Mouse (Mus musculus): ENCODE results near the gene Nfib. TPM values are rescaled to one million over a fixed set of nuclear protein-coding genes. Genes with fewer than 3 reads are reported as not detected.

The Nfib gene
- polyA plus RNA-seq, 1 experiment from 2014 or later = 263 TPM

DNA sequence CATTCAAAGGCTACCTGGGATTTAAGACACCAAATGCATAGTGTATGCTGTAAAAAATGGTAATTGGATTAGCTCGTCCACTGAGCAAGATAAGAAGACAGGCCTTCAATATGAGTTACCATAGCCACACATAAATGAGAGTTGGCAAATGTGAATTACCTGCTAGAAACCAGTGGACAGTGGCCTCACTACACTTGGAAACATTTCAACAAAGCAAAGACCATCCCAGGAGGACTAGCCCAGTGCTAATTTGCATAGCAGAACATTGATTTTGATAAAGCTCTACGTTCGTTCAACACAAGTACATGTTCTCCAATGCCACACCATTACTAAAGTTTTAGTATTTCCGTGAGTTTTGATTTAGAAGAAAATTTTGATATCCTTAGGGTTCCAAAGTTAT is 98.3 kb downstream of the Nfib start:
- no peaks in the 10 kb centered on the region for H3K36me3 ChIP-seq (ENCODE audit: control insufficient read depth, insufficient read depth)
- no peak overlapping the region for H3K27ac ChIP-seq (ENCODE audit: low read length)
- H3K4me1 ChIP-seq (replicated peaks; ENCODE audit: control insufficient read depth, insufficient read depth, low read length) = peaks cover 14% of the 10 kb centered on the region
- no peaks in the 10 kb centered on the region for H3K27me3 ChIP-seq (replicated peaks; ENCODE audit: control insufficient read depth, insufficient read depth, low read length)
- WGBS = 78% methylated on average over 4 of the region's 4 CpGs
- H3K4me2 ChIP-seq (ENCODE audit: low read length) = no peak overlapping the region
- no peaks in the 10 kb centered on the region for H3K9me3 ChIP-seq (ENCODE audit: control insufficient read depth, low read length)
- no peak overlapping the region for H3K9ac ChIP-seq (replicated peaks; ENCODE audit: low read depth, low read length)
- no peak overlapping the region for H3K4me3 ChIP-seq (replicated peaks; ENCODE audit: low read length)
- no peak for ATAC-seq

- no peak overlapping the region for H3K4me2 ChIP-seq (ENCODE audit: low read length)
- ATAC-seq = no peak
- H3K27ac ChIP-seq (ENCODE audit: low read length) = no peak overlapping the region
- no peaks in the 10 kb centered on the region for H3K27me3 ChIP-seq (replicated peaks; ENCODE audit: control insufficient read depth, insufficient read depth, low read length)
- H3K9me3 ChIP-seq (ENCODE audit: control insufficient read depth, low read length) = no peaks in the 10 kb centered on the region; the same call in 1 of the 2 replicates
- H3K9ac ChIP-seq (replicated peaks; ENCODE audit: low read depth, low read length) = no peak overlapping the region
- H3K4me3 ChIP-seq (replicated peaks; ENCODE audit: low read length) = no peak overlapping the region
- no peaks in the 10 kb centered on the region; the same call in 1 of the 2 replicates for H3K36me3 ChIP-seq (ENCODE audit: control insufficient read depth, insufficient read depth)
- peaks cover 14% of the 10 kb centered on the region for H3K4me1 ChIP-seq (replicated peaks; ENCODE audit: control insufficient read depth, insufficient read depth, low read length)
- 52% methylated on average over 9 of the region's 9 CpGs for WGBS
These were observed 99.2 kb downstream of the Nfib start for GRCm38 (mm10) chr4:82606351-82606750.

DNA sequence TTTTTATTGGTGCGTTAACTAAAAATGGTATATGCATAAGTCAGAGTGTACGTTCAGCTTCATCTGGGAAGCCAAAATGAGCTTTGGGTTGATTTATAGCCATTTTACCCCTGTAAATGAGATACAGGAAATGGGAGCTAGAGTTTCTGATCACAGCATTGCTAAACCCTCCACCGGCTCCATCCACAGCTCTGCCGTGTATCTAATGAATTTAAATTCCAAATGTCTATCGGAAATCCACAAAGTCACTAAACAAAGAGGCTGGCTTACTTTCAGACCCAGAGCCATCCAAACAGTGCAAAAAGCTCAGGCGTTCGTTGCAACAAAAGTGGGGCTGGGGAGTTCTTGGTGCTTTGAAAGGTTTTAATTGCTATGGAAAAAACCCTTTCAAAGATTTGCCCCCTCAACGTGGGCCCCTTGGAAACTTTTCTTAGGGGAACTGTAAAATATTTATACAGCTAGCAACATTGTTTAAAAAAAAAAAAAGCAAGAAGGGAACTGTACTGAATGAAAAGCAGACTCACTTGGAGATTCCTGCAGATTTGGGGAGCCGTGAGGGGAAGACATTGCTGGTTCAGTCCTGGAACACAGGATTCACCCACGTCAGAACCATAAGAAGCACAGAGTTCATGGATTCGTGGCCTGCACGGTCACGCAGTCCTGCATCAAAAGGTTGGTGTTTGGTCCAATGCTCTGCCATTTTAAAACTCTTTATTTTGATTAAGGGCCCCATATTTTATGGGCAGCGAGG is 100.3 kb downstream of the Nfib start:
- Histone ChIP-seq H3K4me2 (ENCODE audit: low read length) (no peak overlapping the region; the same call in 1 of the 2 replicates), H3K27me3 (replicated peaks; ENCODE audit: control insufficient read depth, insufficient read depth, low read length) (no peaks in the 10 kb centered on the region), H3K9ac (replicated peaks; ENCODE audit: low read depth, low read length) (peak overlapping the region; percentile 11; the same call in 1 of the 2 replicates), H3K36me3 (ENCODE audit: control insufficient read depth, insufficient read depth) (no peaks in the 10 kb centered on the region; the same call in 1 of the 2 replicates), H3K4me3 (replicated peaks; ENCODE audit: low read length) (no peak overlapping the region), H3K27ac (ENCODE audit: low read length) (peak overlapping the region; percentile 45), H3K4me1 (replicated peaks; ENCODE audit: control insufficient read depth, insufficient read depth, low read length) (peaks cover 14% of the 10 kb centered on the region), H3K9me3 (ENCODE audit: control insufficient read depth, low read length) (no peaks in the 10 kb centered on the region; the same call in 1 of the 2 replicates)
- ATAC-seq = peak; percentile 63; the same call in 1 of the 2 replicates
- 34% methylated on average over 14 of the region's 14 CpGs for WGBS

- H3K4me1 ChIP-seq (replicated peaks; ENCODE audit: control insufficient read depth, insufficient read depth, low read length) = peaks cover 14% of the 10 kb centered on the region
- no peaks in the 10 kb centered on the region for H3K27me3 ChIP-seq (replicated peaks; ENCODE audit: control insufficient read depth, insufficient read depth, low read length)
- peak overlapping the region; percentile 58 for H3K27ac ChIP-seq (ENCODE audit: low read length)
- no peak for ATAC-seq
- H3K4me2 ChIP-seq (ENCODE audit: low read length) = peak overlapping the region; percentile 25
- 56% methylated on average over 4 of the region's 4 CpGs for WGBS
- H3K9ac ChIP-seq (replicated peaks; ENCODE audit: low read depth, low read length) = peak overlapping the region; percentile 11; the same call in 1 of the 2 replicates
- no peaks in the 10 kb centered on the region; the same call in 1 of the 2 replicates for H3K36me3 ChIP-seq (ENCODE audit: control insufficient read depth, insufficient read depth)
- H3K9me3 ChIP-seq (ENCODE audit: control insufficient read depth, low read length) = no peaks in the 10 kb centered on the region; the same call in 1 of the 2 replicates
- H3K4me3 ChIP-seq (replicated peaks; ENCODE audit: low read length) = no peak overlapping the region
These were observed 101.0 kb downstream of the Nfib start for GRCm38 (mm10) chr4:82604501-82604900.

DNA sequence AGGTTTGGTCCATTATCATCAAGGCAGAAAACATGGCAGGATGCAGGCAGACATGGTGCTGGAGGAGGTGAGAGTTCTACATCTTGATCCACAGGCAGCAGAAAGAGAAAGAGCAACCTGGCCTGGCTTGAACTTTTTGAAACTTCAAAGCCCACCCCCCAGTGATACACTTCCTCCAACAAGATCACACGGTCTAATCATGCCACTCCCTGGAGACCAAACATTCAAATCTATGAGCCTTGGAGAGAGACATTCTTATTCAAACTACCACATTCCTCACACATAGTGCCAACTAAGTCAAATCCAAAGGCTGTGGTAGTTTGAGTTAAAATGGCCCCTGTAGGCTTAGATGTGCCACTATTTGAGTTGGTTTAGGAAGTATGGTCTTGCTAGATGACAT is 104.9 kb downstream of the Nfib start:
- Histone ChIP-seq H3K27ac (ENCODE audit: low read length) (no peak overlapping the region), H3K4me3 (replicated peaks; ENCODE audit: low read length) (no peak overlapping the region), H3K4me2 (ENCODE audit: low read length) (no peak overlapping the region), H3K36me3 (ENCODE audit: control insufficient read depth, insufficient read depth) (no peaks in the 10 kb centered on the region; the same call in 1 of the 2 replicates), H3K9me3 (ENCODE audit: control insufficient read depth, low read length) (no peaks in the 10 kb centered on the region; the same call in 1 of the 2 replicates), H3K9ac (replicated peaks; ENCODE audit: low read depth, low read length) (no peak overlapping the region), H3K4me1 (replicated peaks; ENCODE audit: control insufficient read depth, insufficient read depth, low read length) (peaks cover 11% of the 10 kb centered on the region), H3K27me3 (replicated peaks; ENCODE audit: control insufficient read depth, insufficient read depth, low read length) (no peaks in the 10 kb centered on the region)
- ATAC-seq = no peak
- WGBS = 87% methylated on average over 1 of the region's 1 CpGs

DNA sequence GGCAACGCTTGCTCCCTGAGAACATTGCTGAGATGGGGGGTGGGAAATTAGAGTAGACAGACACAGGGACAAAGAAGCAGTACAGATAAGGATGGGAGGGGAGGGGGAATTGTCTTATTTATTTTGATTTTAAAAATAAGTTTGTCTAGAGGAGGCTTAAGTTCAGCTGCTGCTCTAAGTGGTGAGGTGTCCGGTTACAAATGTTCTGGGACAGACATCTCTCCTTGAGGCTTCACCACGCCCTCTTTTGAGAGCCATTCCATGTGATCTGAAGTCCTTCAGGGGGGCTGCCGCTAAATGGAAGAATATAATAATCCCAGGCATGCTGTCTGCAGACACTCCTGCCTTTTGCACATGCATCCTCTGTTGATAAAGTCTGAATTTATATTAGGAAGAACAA is 107.1 kb downstream of the Nfib start:
- Histone ChIP-seq H3K4me2 (ENCODE audit: low read length) (no peak overlapping the region), H3K36me3 (ENCODE audit: control insufficient read depth, insufficient read depth) (no peaks in the 10 kb centered on the region; the same call in 1 of the 2 replicates), H3K9me3 (ENCODE audit: control insufficient read depth, low read length) (no peaks in the 10 kb centered on the region; the same call in 1 of the 2 replicates), H3K4me3 (replicated peaks; ENCODE audit: low read length) (no peak overlapping the region), H3K9ac (replicated peaks; ENCODE audit: low read depth, low read length) (no peak overlapping the region), H3K27me3 (replicated peaks; ENCODE audit: control insufficient read depth, insufficient read depth, low read length) (no peaks in the 10 kb centered on the region), H3K27ac (ENCODE audit: low read length) (no peak overlapping the region), H3K4me1 (replicated peaks; ENCODE audit: control insufficient read depth, insufficient read depth, low read length) (peaks cover 2% of the 10 kb centered on the region)
- no peak for ATAC-seq
- WGBS = 70% methylated on average over 4 of the region's 4 CpGs

- Histone ChIP-seq H3K27ac (ENCODE audit: low read length) (no peak overlapping the region), H3K9ac (replicated peaks; ENCODE audit: low read depth, low read length) (no peak overlapping the region), H3K27me3 (replicated peaks; ENCODE audit: control insufficient read depth, insufficient read depth, low read length) (no peaks in the 10 kb centered on the region), H3K36me3 (ENCODE audit: control insufficient read depth, insufficient read depth) (no peaks in the 10 kb centered on the region), H3K9me3 (ENCODE audit: control insufficient read depth, low read length) (no peaks in the 10 kb centered on the region), H3K4me2 (ENCODE audit: low read length) (no peak overlapping the region), H3K4me3 (replicated peaks; ENCODE audit: low read length) (no peak overlapping the region), H3K4me1 (replicated peaks; ENCODE audit: control insufficient read depth, insufficient read depth, low read length) (peaks cover 23% of the 10 kb centered on the region)
- WGBS = 84% methylated on average over 10 of the region's 10 CpGs
- ATAC-seq = no peak
These were observed 111.6 kb downstream of the Nfib start for GRCm38 (mm10) chr4:82593681-82594666.

DNA sequence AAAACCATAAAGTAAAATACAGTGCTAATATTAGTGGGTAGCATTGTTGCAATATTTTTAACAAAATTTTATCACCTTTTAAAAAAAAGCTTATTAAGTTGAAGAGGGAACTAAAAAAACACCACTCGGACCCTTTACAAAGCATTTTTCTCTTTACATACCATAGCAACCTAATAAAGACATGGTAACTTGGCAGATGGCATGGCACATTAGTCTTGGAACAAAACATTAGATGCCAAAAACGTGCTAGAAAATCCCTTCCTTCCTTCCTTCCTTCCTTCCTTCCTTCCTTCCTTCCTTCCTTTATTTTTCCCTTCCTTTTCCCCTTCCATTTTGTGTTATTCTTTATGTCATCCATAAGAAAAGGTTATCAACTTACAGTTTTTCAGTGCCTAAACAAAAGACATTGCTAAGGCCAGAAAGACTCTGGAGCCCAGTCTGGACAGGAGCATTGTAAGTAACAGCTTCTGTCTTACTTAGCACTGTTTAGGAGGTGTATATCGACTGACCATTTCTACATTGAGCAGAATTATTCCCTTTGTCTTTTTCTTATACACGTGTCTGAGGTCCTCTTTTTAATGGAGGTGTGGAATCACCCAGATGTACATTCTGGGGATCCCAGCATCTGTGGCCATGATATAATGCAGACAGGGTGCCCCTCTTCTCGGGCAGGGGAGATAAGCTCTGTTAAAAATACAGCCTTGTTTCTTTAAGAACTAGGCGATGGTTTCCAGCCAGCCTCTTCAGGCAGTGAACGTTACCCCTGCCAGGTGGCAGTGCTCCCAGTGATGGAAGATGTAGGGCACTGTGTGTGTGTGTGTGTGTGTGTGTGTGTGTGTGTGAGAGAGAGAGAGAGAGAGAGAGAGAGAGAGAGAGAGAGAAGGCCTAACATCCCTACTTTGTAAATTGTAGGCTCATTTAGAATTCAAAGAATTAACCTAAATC is 113.2 kb downstream of the Nfib start:
- Histone ChIP-seq H3K4me3 (replicated peaks; ENCODE audit: low read length) (no peak overlapping the region), H3K9ac (replicated peaks; ENCODE audit: low read depth, low read length) (peak overlapping the region; percentile 39), H3K27me3 (replicated peaks; ENCODE audit: control insufficient read depth, insufficient read depth, low read length) (no peaks in the 10 kb centered on the region), H3K36me3 (ENCODE audit: control insufficient read depth, insufficient read depth) (no peaks in the 10 kb centered on the region), H3K4me2 (ENCODE audit: low read length) (peak overlapping the region; percentile 36), H3K9me3 (ENCODE audit: control insufficient read depth, low read length) (no peaks in the 10 kb centered on the region), H3K4me1 (replicated peaks; ENCODE audit: control insufficient read depth, insufficient read depth, low read length) (peaks cover 23% of the 10 kb centered on the region), H3K27ac (ENCODE audit: low read length) (peak overlapping the region; percentile 94)
- ATAC-seq = peak; percentile 78
- WGBS = 30% methylated on average over 7 of the region's 7 CpGs

Data from forebrain, embryonic 16.5 days (tissue).